Mouse (Mus musculus) ES-Bruce4 (cell line): ENCODE measurements at regions not wholly inside any gene's neighbourhood (a gene's known extent, or its start where the extent isn't known, plus 50 kb on each side); places are given as distances from the start of the nearest gene placed in this dataset.

Experiments used
- CTCF ChIP-seq: IDR thresholded peaks from one replicate; pipeline ENCODE4 v1.8.1; 2011; ENCODE audit warnings: low read depth, low read length
- POLR2A ChIP-seq: IDR thresholded peaks from one replicate; pipeline ENCODE4 v1.8.1; 2011; ENCODE audit warnings: low read length; ENCODE audit not compliant: insufficient read depth

- TF ChIP-seq POLR2A (no peak), CTCF (no peak)
Observed at GRCm38 (mm10) chr8:33076253-33076652, 352.3 kb upstream of the 5930422O12Rik start.
